Mouse (Mus musculus) hindbrain, embryonic 11.5 days (tissue): Measurements from ENCODE around the gene Usp13. TPM values are rescaled to one million over a fixed set of nuclear protein-coding genes. Genes with fewer than 3 reads are reported as not detected.
A peak's percentile ranks its signal among the peaks of the same experiment; 100 is the strongest.

Source experiments
- ATAC-seq: fragments of 200-750 bp; cut with Nextera tagmentation; 2 replicates; pipeline ENCODE4 v1.8.0; 2017; ENCODE audit warnings: mild to moderate bottlenecking, moderate TSS enrichment, moderate library complexity; ENCODE audit not compliant: low FRiP score
- DNase-seq: peaks from one replicate; pipeline ENCODE4 v3.0.0-alpha.2; 2015; ENCODE audit warnings: low spot score
- H3K27ac ChIP-seq: fragments of 300-500 bp; sonication (generic); 2 replicates; pipeline ENCODE4 v1.5.1; 2014; ENCODE audit warnings: mild to moderate bottlenecking, low read depth, low read length
- H3K27me3 ChIP-seq: fragments of 300-500 bp; sonication (generic); 2 replicates; pipeline ENCODE4 v1.6.1; 2014; ENCODE audit warnings: mild to moderate bottlenecking, low read length, moderate library complexity, mixed read lengths; ENCODE audit not compliant: control insufficient read depth, insufficient read depth
- H3K36me3 ChIP-seq: fragments of 300-500 bp; sonication (generic); 2 replicates; pipeline ENCODE4 v1.6.1; 2014; ENCODE audit warnings: mild to moderate bottlenecking, low read length, moderate library complexity, mixed read lengths; ENCODE audit not compliant: control insufficient read depth, insufficient read depth
- H3K4me1 ChIP-seq: fragments of 300-500 bp; sonication (generic); replicated peaks from 2 replicates; pipeline ENCODE4 v1.6.1; 2014; ENCODE audit warnings: low read length, mixed read lengths; ENCODE audit not compliant: control insufficient read depth, insufficient read depth
- H3K4me2 ChIP-seq: fragments of 300-500 bp; sonication (generic); replicated peaks from 2 replicates; pipeline ENCODE4 v1.6.1; 2014; ENCODE audit warnings: mild to moderate bottlenecking, low read depth, low read length
- H3K4me3 ChIP-seq: fragments of 300-500 bp; sonication (generic); 2 replicates; pipeline ENCODE4 v1.5.1; 2014; ENCODE audit warnings: low read depth, low read length
- H3K9ac ChIP-seq: fragments of 300-500 bp; sonication (generic); 2 replicates; pipeline ENCODE4 v1.6.1; 2014; ENCODE audit warnings: low read depth, low read length
- H3K9me3 ChIP-seq: fragments of 300-500 bp; sonication (generic); 2 replicates; pipeline ENCODE4 v1.6.1; 2016; ENCODE audit warnings: low read length; ENCODE audit not compliant: control insufficient read depth
- WGBS: fragments of 180-500 bp; shearing (Covaris S2); extraction: QIAGEN DNeasy Blood & Tissue Kit; methylation state at CpG from one replicate; pipeline ENCODE4 v1.1.7; 2014; 5-methylcytosine and 5-hydroxymethylcytosine counted together
- polyA plus RNA-seq: library from polyadenylated mRNA; unstranded; fragments of >200 nt; fragmentation: Nextera tagmentation; extraction: Ambion mirVana; gene quantifications from 2 replicates; pipeline ENCODE4 v1.2.1, GENCODE M21; 2014

Gene Usp13
- polyA plus RNA-seq, 1 experiment from 2014 or later, result 5.5 TPM

DNA sequence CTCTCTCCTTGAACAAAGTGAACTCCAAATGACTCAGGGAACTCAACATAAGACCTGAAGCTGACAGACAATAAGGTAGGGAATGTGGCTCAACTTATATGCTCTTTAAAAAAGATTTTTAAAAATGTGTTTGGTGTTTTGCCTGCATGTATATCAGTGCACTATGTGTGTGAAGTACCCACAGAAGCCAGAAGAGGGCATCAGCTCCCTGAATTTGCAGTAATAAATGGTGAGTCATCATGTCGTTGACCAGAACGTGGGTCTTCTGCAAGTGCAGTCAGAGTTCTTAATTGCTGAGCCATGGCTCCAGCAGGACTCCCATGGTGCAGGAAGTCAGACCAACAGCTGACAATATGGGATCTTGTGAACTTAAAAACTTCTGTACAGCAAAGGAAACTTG is 148.2 kb downstream of the Usp13 start:
- H3K9ac ChIP-seq, result no peak overlapping the region
- no peak for ATAC-seq
- WGBS, result 4% methylated on average over 2 of the region's 2 CpGs

DNA sequence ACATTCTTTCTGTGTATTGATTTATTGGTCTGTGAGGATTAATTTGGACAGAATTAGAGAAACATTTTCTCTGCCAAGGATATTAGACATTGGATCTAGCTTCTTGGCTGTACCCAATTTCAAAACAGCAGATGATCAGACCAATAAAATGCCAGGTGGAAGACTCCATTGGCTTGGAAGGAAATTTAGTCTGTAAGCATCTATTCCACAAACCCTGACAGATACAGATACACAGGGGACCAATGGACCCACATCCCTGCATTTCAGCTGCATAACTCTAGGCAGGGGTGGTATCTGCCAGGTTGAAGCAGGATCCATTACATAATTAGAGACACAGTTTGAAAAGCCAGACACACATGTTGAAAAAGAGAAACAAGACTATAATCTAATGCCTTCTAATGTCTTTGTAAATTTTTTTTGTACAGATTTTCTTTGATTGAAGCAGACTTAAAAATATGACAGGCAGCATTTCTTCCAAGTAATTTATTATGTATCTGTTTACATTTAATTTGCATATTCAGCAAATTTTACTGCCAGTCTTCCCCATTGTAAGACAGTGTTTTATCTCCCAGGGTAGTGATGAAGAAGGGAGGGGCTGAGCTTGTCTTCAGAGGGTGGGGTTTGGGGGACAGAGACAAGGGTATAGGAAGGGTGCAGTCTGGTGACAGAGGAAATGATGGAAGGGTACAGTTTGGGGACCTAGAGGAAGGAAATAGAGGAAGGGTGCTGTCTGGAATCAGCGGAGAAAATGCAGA is 151.5 kb downstream of the Usp13 start:
- H3K4me1 ChIP-seq, result no peaks in the 10 kb centered on the region
- DNase-seq (no peak), ATAC-seq (no peak)
- no peaks in the 10 kb centered on the region for H3K27me3 ChIP-seq
- no peaks in the 10 kb centered on the region for H3K9me3 ChIP-seq
- H3K4me2 ChIP-seq, result no peak overlapping the region
- no peak overlapping the region for H3K9ac ChIP-seq
- H3K4me3 ChIP-seq, result no peak overlapping the region
- WGBS, result 78% methylated on average over 1 of the region's 1 CpGs
- no peaks in the 10 kb centered on the region for H3K36me3 ChIP-seq
- no peak overlapping the region for H3K27ac ChIP-seq

More for the DNA sequence above, 148.2 kb downstream of the Usp13 start:
- H3K27me3 ChIP-seq, result no peaks in the 10 kb centered on the region
- no peak overlapping the region for H3K27ac ChIP-seq
- peak; percentile 56 for DNase-seq
- H3K9me3 ChIP-seq, result no peaks in the 10 kb centered on the region
- H3K36me3 ChIP-seq, result no peaks in the 10 kb centered on the region
- no peaks in the 10 kb centered on the region for H3K4me1 ChIP-seq
- no peak overlapping the region for H3K4me3 ChIP-seq
- no peak overlapping the region for H3K4me2 ChIP-seq

DNA sequence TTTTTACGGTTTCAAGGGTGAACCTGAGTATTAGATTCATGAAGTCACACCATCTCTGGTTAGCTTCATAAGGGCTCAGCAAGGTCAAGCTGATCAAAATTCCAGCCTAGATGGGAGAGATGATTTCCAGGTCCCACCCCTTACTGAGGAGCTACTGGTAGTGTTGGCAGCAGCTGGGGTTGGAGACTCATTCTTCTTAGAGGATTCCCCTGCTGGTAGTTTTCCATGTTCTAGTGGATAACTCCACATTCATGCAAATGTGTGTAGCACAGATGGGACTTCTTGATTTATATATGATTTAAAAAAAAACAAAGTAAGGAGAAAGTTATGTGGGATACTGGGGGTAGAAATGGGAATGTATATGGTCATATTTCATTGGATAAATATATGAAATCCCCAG is 152.9 kb downstream of the Usp13 start:
- no peaks in the 10 kb centered on the region for H3K4me1 ChIP-seq
- H3K27ac ChIP-seq, result no peak overlapping the region
- no peaks in the 10 kb centered on the region for H3K9me3 ChIP-seq
- H3K36me3 ChIP-seq, result no peaks in the 10 kb centered on the region
- no peak overlapping the region for H3K4me2 ChIP-seq
- H3K27me3 ChIP-seq, result no peaks in the 10 kb centered on the region
- no peak overlapping the region for H3K4me3 ChIP-seq
- DNase-seq (no peak), ATAC-seq (no peak)
- WGBS, result 96% methylated on average over 1 of the region's 1 CpGs
- no peak overlapping the region for H3K9ac ChIP-seq

DNA sequence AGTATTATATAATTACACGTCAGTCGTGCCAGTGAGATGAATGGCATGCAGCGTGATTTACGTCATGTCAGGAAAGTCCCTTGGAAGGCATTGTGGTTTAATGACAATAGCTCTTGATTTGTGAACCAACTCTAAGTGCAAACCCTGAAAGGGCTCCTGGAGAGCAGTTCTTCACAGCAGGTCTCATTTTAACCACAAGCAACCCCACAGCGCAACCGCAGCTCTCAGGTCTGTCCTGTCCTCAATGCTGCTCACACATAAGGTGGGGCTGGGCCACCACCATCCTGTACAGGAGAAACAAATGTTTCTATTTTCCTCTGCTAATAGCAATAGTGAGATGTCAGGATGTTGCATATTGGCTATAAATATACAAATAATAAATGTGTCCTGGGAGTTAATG is 161.9 kb downstream of the Usp13 start:
- no peak overlapping the region for H3K27ac ChIP-seq
- H3K9ac ChIP-seq, result no peak overlapping the region
- no peak overlapping the region for H3K4me3 ChIP-seq
- H3K36me3 ChIP-seq, result no peaks in the 10 kb centered on the region
- 35% methylated on average over 6 of the region's 6 CpGs for WGBS
- no peaks in the 10 kb centered on the region for H3K27me3 ChIP-seq
- DNase-seq, result no peak
- no peaks in the 10 kb centered on the region for H3K4me1 ChIP-seq
- no peak for ATAC-seq
- no peak overlapping the region for H3K4me2 ChIP-seq
- no peaks in the 10 kb centered on the region for H3K9me3 ChIP-seq

DNA sequence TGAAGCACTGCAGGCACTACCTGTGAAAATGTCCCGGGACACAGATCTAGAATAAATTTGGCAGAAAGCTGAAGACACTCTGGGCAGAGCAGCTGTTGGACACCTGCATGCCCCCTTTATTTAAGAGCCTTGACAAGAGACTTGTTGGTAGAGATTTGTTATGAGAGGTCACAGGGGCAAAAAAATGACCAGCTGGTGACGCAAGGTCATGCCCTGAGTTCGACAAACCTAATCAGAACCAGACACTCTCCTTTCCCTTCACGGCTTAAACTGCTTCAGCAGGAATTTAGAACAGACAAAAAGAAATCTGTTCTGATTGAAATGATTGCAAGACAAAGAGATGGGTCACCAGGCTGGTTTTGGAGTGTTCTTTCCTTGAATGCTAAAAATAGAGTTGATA is 162.6 kb downstream of the Usp13 start:
- ATAC-seq (no peak), DNase-seq (no peak)
- Histone ChIP-seq H3K36me3 (no peaks in the 10 kb centered on the region), H3K27me3 (no peaks in the 10 kb centered on the region), H3K4me1 (no peaks in the 10 kb centered on the region), H3K27ac (no peak overlapping the region), H3K9me3 (no peaks in the 10 kb centered on the region), H3K4me3 (no peak overlapping the region), H3K4me2 (no peak overlapping the region), H3K9ac (no peak overlapping the region)
- 30% methylated on average over 4 of the region's 4 CpGs for WGBS

DNA sequence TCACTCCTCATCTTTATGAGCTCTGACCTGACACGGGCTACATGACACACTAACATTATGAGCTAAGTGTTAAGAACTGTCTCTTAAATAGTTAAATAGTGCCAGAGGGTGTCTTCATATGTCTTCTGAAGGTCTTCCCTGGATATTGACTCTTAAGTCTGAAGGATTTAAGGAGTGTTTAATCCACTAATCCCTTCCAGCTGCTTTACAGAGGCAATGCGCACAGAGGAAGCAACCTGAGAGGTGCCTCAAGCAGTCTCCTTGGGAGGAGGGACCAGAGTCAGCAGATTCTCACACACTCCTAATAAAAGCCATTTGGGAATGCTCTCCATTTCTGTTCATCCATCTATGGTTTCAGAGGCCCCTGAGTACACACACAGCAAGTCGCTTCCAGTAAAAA is 167.8 kb downstream of the Usp13 start:
- Histone ChIP-seq H3K4me3 (no peak overlapping the region), H3K36me3 (no peaks in the 10 kb centered on the region), H3K9me3 (no peaks in the 10 kb centered on the region), H3K27me3 (no peaks in the 10 kb centered on the region), H3K4me1 (no peaks in the 10 kb centered on the region), H3K4me2 (no peak overlapping the region), H3K9ac (no peak overlapping the region), H3K27ac (no peak overlapping the region)
- ATAC-seq (no peak), DNase-seq (no peak)
- 70% methylated on average over 3 of the region's 3 CpGs for WGBS

Other genes with a start within 250 kb of the Usp13 start
- 49.9 and 56.2 TPM in 2 replicates for gene Gnb4, start 201.0 kb upstream of the Usp13 start, polyA plus RNA-seq
- 235 and 239 TPM in 2 replicates for gene Actl6a, start 111.2 kb upstream of the Usp13 start, polyA plus RNA-seq
- gene Ndufb5, start 80.6 kb upstream of the Usp13 start, polyA plus RNA-seq, result 322 and 328 TPM in 2 replicates
- gene Mrpl47, start 79.9 kb upstream of the Usp13 start, polyA plus RNA-seq, result 45.7 and 45.8 TPM in 2 replicates